Mouse (Mus musculus) neural tube, embryonic 11.5 days (tissue): Measurements from ENCODE around the gene Sh3pxd2a. TPM values are rescaled to one million over a fixed set of nuclear protein-coding genes. Genes with fewer than 3 reads are reported as not detected.

Experiments
- ATAC-seq: fragments of 200-750 bp; cut with Nextera tagmentation; 2 replicates; pipeline ENCODE4 v1.8.0; 2017; ENCODE audit warnings: moderate number of reproducible peaks, mild to moderate bottlenecking, moderate TSS enrichment, moderate library complexity; ENCODE audit not compliant: insufficient read depth, low FRiP score, low TSS enrichment
- DNase-seq: peaks from one replicate; pipeline ENCODE4 v3.0.0-alpha.2; 2015; ENCODE audit warnings: low spot score
- H3K27ac ChIP-seq: fragments of 300-500 bp; sonication (generic); 2 replicates; pipeline ENCODE4 v1.5.1; 2014; ENCODE audit warnings: low read depth, mild to moderate bottlenecking, low read length
- H3K27me3 ChIP-seq: fragments of 300-500 bp; sonication (generic); 2 replicates; pipeline ENCODE4 v1.6.1; 2014; ENCODE audit warnings: mild to moderate bottlenecking, low read length, mixed read lengths; ENCODE audit not compliant: control insufficient read depth, insufficient read depth
- H3K36me3 ChIP-seq: fragments of 300-500 bp; sonication (generic); 2 replicates; pipeline ENCODE4 v1.6.1; 2014; ENCODE audit warnings: mild to moderate bottlenecking, low read length, moderate library complexity, mixed read lengths; ENCODE audit not compliant: control insufficient read depth, insufficient read depth
- H3K4me1 ChIP-seq: fragments of 300-500 bp; sonication (generic); 2 replicates; pipeline ENCODE4 v1.6.1; 2014; ENCODE audit warnings: low read length, mixed read lengths; ENCODE audit not compliant: control insufficient read depth, insufficient read depth
- H3K4me2 ChIP-seq: fragments of 300-500 bp; sonication (generic); 2 replicates; pipeline ENCODE4 v1.6.1; 2014; ENCODE audit warnings: low read depth, mild to moderate bottlenecking, moderate library complexity
- H3K4me3 ChIP-seq: fragments of 300-500 bp; sonication (generic); 2 replicates; pipeline ENCODE4 v1.5.1; 2014; ENCODE audit warnings: low read depth, low read length
- H3K9ac ChIP-seq: fragments of 300-500 bp; sonication (generic); 2 replicates; pipeline ENCODE4 v1.6.1; 2014; ENCODE audit warnings: mild to moderate bottlenecking, low read length
- H3K9me3 ChIP-seq: fragments of 300-500 bp; sonication (generic); 2 replicates; pipeline ENCODE4 v1.6.1; 2016; ENCODE audit warnings: low read length; ENCODE audit not compliant: control insufficient read depth
- WGBS: fragments of 180-500 bp; shearing (Covaris S2); extraction: QIAGEN DNeasy Blood & Tissue Kit; methylation state at CpG from one replicate; pipeline ENCODE4 v1.1.7; 2014; 5-methylcytosine and 5-hydroxymethylcytosine counted together
- polyA plus RNA-seq: library from polyadenylated mRNA; unstranded; fragments of >200 nt; fragmentation: Nextera tagmentation; extraction: Ambion mirVana; gene quantifications from 2 replicates; pipeline ENCODE4 v1.2.1, GENCODE M21; 2014

Sh3pxd2a gene
- polyA plus RNA-seq, 1 experiment from 2014 or later, result 4.7 TPM

DNA sequence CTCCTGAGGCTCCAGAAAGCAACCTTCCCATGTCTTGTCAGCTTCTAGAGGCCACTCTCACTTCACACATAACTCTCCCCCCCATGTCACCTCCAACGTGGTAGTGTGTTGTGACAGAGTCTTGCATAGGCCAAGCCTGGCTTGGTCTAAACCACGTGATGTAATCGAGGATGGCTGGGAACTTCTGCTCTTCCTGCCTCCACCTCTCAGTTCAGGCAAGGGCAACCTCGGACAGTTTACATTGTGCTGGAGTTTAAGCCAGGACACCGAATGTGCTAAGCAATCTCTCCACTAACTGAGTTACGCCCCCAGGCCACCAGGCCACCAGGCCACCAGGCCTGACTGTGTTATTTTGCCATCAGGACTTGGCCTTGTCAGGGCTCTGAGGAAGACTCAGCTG lies 57.7 kb downstream of the Sh3pxd2a start:
- no peak overlapping the region for H3K4me2 ChIP-seq
- H3K4me1 ChIP-seq, result peaks cover 12% of the 10 kb centered on the region; the same call in 1 of the 2 replicates
- H3K4me3 ChIP-seq, result no peak overlapping the region
- no peaks in the 10 kb centered on the region for H3K36me3 ChIP-seq
- H3K27ac ChIP-seq, result no peak overlapping the region
- no peak overlapping the region for H3K9ac ChIP-seq
- no peaks in the 10 kb centered on the region for H3K27me3 ChIP-seq
- H3K9me3 ChIP-seq, result no peaks in the 10 kb centered on the region
- DNase-seq, result no peak
- 84% methylated on average over 6 of the region's 6 CpGs for WGBS
- ATAC-seq, result no peak

DNA sequence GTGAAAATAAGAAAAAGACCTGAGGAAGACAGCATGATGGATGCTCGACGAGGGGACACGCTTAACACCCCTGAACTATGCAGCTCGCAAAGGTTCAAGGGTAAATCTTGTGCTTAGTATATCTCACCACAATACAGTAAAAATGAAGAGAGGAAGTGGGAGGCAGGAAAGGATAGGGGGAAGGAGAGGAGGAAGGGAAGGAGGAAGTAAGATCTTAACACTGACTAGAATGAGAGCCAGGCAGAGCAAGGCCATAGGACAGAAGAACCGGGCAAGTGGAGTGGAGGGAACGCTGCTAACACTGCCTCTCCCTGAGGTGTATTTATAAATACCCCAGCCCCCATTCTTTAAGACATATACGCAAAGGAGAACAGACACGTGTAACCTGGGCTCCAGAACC lies 58.7 kb downstream of the Sh3pxd2a start:
- Histone ChIP-seq H3K36me3 (no peaks in the 10 kb centered on the region), H3K9me3 (no peaks in the 10 kb centered on the region), H3K27ac (no peak overlapping the region), H3K27me3 (no peaks in the 10 kb centered on the region), H3K4me2 (no peak overlapping the region), H3K4me1 (peaks cover 12% of the 10 kb centered on the region; the same call in 1 of the 2 replicates), H3K9ac (no peak overlapping the region), H3K4me3 (no peak overlapping the region)
- WGBS, result 92% methylated on average over 8 of the region's 8 CpGs
- no peak for DNase-seq
- no peak for ATAC-seq

DNA sequence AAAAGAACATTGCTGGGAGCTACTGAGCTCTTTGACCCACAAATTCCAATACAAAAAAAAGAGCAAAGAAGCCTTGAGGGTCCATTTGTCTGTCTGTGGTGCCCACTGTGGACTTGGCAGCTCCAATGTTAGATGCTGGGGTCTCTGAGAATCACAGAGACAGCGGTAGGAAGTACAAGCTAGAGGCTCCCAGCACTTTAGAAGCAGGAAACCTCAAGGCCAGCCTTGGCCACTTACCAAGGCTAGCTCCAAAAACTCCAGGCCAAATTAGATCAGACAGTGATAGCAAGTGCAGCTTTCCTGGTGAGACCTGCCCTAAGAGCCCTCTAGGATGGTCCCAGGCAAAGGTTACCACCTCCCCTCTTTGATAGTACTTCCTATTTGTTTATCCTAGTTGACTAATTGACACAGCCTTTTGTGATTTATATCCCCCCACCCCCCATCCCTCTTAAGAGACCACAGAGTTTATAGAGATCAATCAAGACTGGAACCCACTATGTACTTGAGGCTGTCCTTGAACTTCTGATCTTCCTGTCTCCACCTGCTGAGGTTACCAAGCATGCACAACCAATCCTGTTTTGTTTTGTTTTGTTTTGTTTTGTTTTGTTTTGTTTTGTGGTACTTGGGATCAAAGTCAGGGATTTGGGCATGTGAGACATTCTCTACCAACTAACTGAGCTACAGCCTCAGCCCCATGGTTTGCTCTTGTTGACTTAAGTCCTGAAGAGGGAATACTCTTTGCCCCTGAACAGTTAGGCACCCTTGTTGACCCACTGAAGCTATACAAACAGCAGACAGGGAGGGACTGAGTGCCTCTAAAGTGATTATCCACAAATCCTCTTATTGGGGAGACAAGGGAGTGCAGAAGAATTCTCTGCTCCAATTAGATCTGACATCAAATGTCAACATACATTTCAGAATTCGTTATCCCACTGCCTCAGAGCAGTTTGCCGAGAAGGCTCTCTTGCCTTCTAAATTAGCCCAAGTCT lies 60.5 kb downstream of the Sh3pxd2a start:
- Histone ChIP-seq H3K36me3 (no peaks in the 10 kb centered on the region), H3K27me3 (no peaks in the 10 kb centered on the region), H3K27ac (0 out of 2 replicates have a peak overlapping the region, but pooled peaks have one; percentile 30), H3K9ac (no peak overlapping the region), H3K9me3 (no peaks in the 10 kb centered on the region), H3K4me2 (no peak overlapping the region), H3K4me1 (peaks cover 12% of the 10 kb centered on the region), H3K4me3 (no peak overlapping the region)
- ATAC-seq (no peak), DNase-seq (no peak)
- 76% methylated on average over 3 of the region's 3 CpGs for WGBS

DNA sequence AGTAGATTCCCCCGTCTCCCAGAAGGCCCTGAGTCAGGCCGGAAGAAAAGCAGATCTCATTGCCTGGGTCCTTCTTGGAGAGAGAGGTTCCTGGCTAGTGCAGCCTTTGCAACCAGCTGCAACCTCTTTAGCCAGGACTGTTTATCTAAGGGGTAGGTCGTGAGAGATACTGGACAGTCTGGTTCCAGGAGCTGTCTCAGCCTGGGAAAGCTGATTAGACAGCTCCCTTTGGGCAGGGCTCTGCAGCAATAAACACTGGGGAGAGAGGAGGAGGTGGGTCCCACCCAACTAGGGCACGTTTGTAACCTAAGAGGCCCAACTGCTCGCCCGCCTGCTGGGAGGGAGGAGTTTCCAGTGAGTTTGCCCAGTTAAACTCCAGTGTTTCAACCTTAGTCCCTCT lies 61.2 kb downstream of the Sh3pxd2a start:
- DNase-seq (no peak), ATAC-seq (no peak)
- Histone ChIP-seq H3K4me3 (no peak overlapping the region), H3K4me1 (peaks cover 19% of the 10 kb centered on the region), H3K27me3 (no peaks in the 10 kb centered on the region), H3K27ac (no peak overlapping the region), H3K9me3 (no peaks in the 10 kb centered on the region), H3K4me2 (no peak overlapping the region), H3K36me3 (no peaks in the 10 kb centered on the region), H3K9ac (no peak overlapping the region)
- WGBS, result 18% methylated on average over 6 of the region's 6 CpGs

DNA sequence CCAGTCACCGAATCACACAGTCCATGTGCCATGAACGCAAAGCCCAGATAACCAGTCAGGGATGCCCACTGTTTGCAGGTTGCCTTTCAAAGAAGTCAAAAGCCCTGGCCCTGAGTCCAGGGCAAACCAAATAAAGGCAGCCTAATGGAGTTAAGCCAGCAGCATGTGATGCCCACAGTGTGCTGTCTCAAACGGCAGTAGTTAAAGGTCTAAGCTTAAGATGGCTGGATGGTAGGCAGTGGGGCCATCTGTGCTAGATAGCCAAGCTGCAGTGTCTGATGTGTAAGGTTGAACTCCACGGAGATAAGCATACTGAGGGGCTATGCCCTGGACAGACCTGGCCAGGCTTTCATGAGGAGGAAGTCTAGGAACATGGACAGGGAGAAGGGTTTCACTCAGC lies 61.7 kb downstream of the Sh3pxd2a start:
- Histone ChIP-seq H3K27ac (no peak overlapping the region), H3K36me3 (no peaks in the 10 kb centered on the region), H3K9me3 (no peaks in the 10 kb centered on the region), H3K9ac (no peak overlapping the region), H3K4me2 (no peak overlapping the region), H3K4me1 (peaks cover 19% of the 10 kb centered on the region), H3K27me3 (no peaks in the 10 kb centered on the region), H3K4me3 (no peak overlapping the region)
- DNase-seq (no peak), ATAC-seq (no peak)
- 72% methylated on average over 4 of the region's 4 CpGs for WGBS

DNA sequence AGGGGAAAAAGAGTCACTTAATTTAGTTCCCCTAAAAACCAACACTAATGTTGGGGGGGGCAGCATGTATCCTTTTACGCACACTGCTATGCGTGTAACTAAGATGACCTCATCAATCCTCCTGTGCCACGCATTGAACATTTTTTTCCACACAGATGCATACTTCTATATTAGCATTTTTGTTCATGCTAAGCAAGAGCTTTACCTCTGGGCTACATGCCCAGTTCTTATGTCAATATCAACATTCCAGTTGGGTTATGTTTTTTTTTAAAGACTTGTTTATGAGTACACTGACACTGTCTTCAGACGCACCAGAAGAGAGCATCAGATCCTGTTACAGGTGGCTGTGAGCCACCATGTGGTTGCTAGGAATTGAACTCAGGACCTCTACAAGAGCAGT lies 64.5 kb downstream of the Sh3pxd2a start:
- no peaks in the 10 kb centered on the region for H3K9me3 ChIP-seq
- no peak for ATAC-seq
- H3K9ac ChIP-seq, result no peak overlapping the region
- no peak overlapping the region for H3K27ac ChIP-seq
- no peak for DNase-seq
- no peaks in the 10 kb centered on the region for H3K36me3 ChIP-seq
- no peak overlapping the region for H3K4me2 ChIP-seq
- peaks cover 17% of the 10 kb centered on the region for H3K4me1 ChIP-seq
- no peak overlapping the region for H3K4me3 ChIP-seq
- WGBS, result 87% methylated on average over 4 of the region's 4 CpGs
- no peaks in the 10 kb centered on the region for H3K27me3 ChIP-seq

DNA sequence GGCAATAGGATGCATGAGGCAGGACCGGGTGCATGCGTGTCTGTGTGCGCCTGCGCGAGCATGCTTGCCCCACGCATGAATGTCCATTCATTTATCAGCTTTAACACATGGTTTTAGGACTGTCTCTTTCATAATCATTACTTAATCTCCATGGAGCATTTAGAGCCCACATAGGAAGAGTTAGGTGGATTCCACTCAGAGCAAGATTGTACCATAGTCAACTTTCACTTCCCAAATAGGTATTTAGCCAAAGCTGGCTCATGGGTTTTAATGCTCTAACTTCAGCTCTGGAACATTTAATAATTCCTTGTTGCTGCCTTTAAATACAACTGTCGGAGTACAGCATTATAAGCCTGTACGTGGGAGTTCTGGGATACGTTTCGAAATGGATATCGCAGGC lies 65.2 kb downstream of the Sh3pxd2a start:
- DNase-seq, result no peak
- WGBS, result 95% methylated on average over 11 of the region's 11 CpGs
- no peak overlapping the region for H3K9ac ChIP-seq

DNA sequence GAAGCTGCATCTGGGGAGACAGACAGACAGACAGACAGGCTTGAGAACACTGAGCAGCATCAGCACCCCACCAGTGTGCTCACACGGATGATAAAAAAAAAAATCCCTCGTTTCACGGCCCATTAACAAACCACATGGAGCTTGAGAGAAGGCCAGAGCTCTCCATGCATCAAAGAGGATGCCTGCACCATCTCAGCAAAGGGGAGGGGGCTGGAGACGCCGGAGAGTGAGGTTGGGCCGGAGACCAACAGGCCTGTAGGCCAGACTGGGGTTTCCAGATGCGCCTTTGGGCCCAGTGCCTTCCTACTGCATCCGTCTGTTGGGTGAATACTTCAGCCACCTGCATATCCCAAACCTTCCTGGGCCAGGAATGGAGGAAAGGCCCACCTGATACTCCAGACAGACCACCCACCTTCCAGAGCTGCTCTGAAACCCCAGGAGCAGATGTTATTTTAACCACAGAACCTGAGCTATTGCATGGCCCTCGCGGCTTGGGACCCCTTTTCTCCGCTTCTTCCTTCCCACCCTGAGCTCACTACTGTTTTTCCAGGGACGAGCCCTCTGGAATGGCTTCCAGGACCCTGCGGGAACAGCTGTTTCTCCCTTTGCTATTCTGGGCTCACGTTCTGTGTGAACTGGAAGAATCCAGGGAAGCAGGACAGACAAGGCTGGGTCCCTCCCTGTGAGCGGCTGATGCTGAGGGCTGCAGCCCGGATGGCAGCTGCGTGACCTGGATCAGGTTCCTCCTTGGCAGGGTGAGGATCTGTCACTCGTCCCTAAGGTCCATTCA lies 66.1 kb downstream of the Sh3pxd2a start:
- Histone ChIP-seq H3K27ac (0 out of 2 replicates have a peak overlapping the region, but pooled peaks have one; percentile 35), H3K4me1 (peaks cover 14% of the 10 kb centered on the region), H3K4me3 (no peak overlapping the region), H3K27me3 (no peaks in the 10 kb centered on the region), H3K4me2 (no peak overlapping the region), H3K9me3 (no peaks in the 10 kb centered on the region), H3K9ac (0 out of 2 replicates have a peak overlapping the region, but pooled peaks have one; percentile 7), H3K36me3 (no peaks in the 10 kb centered on the region)
- DNase-seq (no peak), ATAC-seq (no peak)
- 41% methylated on average over 18 of the region's 18 CpGs for WGBS

More for the DNA sequence above, 65.2 kb downstream of the Sh3pxd2a start:
- no peaks in the 10 kb centered on the region for H3K9me3 ChIP-seq
- no peaks in the 10 kb centered on the region for H3K27me3 ChIP-seq
- H3K27ac ChIP-seq, result no peak overlapping the region
- peaks cover 17% of the 10 kb centered on the region for H3K4me1 ChIP-seq
- no peak overlapping the region for H3K4me2 ChIP-seq
- H3K36me3 ChIP-seq, result no peaks in the 10 kb centered on the region
- ATAC-seq, result no peak
- no peak overlapping the region for H3K4me3 ChIP-seq
